Mouse (Mus musculus): ENCODE measurements at regions not wholly inside any gene's neighbourhood (a gene's known extent, or its start where the extent isn't known, plus 50 kb on each side); places are given as distances from the start of the nearest gene placed in this dataset. TPM values are rescaled to one million over a fixed set of nuclear protein-coding genes. Genes with fewer than 3 reads are reported as not detected.

DNA sequence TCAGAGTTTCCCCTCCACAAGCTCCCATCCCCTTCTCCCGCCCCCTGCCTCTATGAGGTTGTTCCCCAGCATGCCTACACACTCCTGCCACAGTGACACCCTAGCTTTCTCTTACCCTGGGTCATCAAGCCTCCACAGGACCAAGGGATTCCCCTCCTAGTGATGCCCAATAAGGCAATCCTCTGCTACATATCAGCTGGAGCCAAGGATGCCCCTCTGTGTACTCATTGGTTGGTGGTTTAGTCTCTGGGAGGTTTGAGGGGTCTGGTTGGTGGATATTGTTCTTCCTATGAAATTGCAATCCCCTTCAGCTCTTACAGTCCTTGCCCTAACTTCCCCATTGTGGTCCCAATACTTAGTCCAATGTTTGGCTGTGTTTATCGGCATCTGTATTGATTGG, 317.4 kb upstream of the Olfr161 start:
- Histone ChIP-seq H3K4me2 (no peak overlapping the region), H3K9ac (replicated peaks) (no peak overlapping the region), H3K9me3 (replicated peaks) (peaks cover 68% of the 10 kb centered on the region), H3K27ac (replicated peaks) (no peak overlapping the region), H3K36me3 (no peaks in the 10 kb centered on the region), H3K4me3 (replicated peaks) (no peak overlapping the region), H3K27me3 (replicated peaks) (no peaks in the 10 kb centered on the region), H3K4me1 (no peaks in the 10 kb centered on the region)
- 85% methylated on average over 2 of the region's 2 CpGs for WGBS
- ATAC-seq (ENCODE audit: low FRiP score): no peak

Small RNA genes lying in the stretch of these regions (microRNA-seq; reads per million reads assigned to microRNA genes)
- gene Gm23215: not detected
